Mouse (Mus musculus) midbrain, embryonic 13.5 days (tissue): ENCODE measurements around the gene Csrnp1. TPM values are rescaled to one million over a fixed set of nuclear protein-coding genes. Genes with fewer than 3 reads are reported as not detected.

Experiments used
- ATAC-seq: fragments of 200-750 bp; cut with Nextera tagmentation; 2 replicates; pipeline ENCODE4 v1.8.0; 2017; ENCODE audit warnings: mild to moderate bottlenecking, moderate TSS enrichment, moderate library complexity
- H3K27ac ChIP-seq: fragments of 300-500 bp; sonication (generic); 2 replicates; pipeline ENCODE4 v1.5.1; 2015; ENCODE audit warnings: inconsistent platforms, mild to moderate bottlenecking, moderate library complexity
- H3K27me3 ChIP-seq: fragments of 300-500 bp; sonication (generic); 2 replicates; pipeline ENCODE4 v1.6.1; 2015; ENCODE audit warnings: mild to moderate bottlenecking, inconsistent platforms
- H3K36me3 ChIP-seq: fragments of 300-500 bp; sonication (generic); 2 replicates; pipeline ENCODE4 v1.6.1; 2015; ENCODE audit warnings: mild to moderate bottlenecking, inconsistent platforms
- H3K4me1 ChIP-seq: fragments of 300-500 bp; sonication (generic); replicated peaks from 2 replicates; pipeline ENCODE4 v1.6.1; 2015; ENCODE audit warnings: inconsistent platforms
- H3K4me2 ChIP-seq: fragments of 300-500 bp; sonication (generic); replicated peaks from 2 replicates; pipeline ENCODE4 v1.6.1; 2015; ENCODE audit warnings: moderate library complexity, mild to moderate bottlenecking, inconsistent platforms
- H3K4me3 ChIP-seq: fragments of 300-500 bp; sonication (generic); replicated peaks from 2 replicates; pipeline ENCODE4 v1.5.1; 2015; ENCODE audit warnings: mild to moderate bottlenecking, inconsistent platforms
- H3K9ac ChIP-seq: fragments of 300-500 bp; sonication (generic); replicated peaks from 2 replicates; pipeline ENCODE4 v1.6.1; 2015; ENCODE audit warnings: mild to moderate bottlenecking, inconsistent platforms
- H3K9me3 ChIP-seq: fragments of 300-500 bp; sonication (generic); 2 replicates; pipeline ENCODE4 v1.6.1; 2016; ENCODE audit warnings: mild to moderate bottlenecking, inconsistent platforms
- WGBS: fragments of 180-500 bp; shearing (Covaris S2); methylation state at CpG from one replicate; pipeline ENCODE4 v1.1.7; 2015; 5-methylcytosine and 5-hydroxymethylcytosine counted together
- polyA plus RNA-seq: library from polyadenylated mRNA; unstranded; fragments of >200 nt; fragmentation: Nextera tagmentation; extraction: Ambion mirVana; gene quantifications from 2 replicates; pipeline ENCODE4 v1.2.1, GENCODE M21; 2015

Csrnp1 gene
- polyA plus RNA-seq, 1 experiment from 2014 or later = 1.1 TPM

DNA sequence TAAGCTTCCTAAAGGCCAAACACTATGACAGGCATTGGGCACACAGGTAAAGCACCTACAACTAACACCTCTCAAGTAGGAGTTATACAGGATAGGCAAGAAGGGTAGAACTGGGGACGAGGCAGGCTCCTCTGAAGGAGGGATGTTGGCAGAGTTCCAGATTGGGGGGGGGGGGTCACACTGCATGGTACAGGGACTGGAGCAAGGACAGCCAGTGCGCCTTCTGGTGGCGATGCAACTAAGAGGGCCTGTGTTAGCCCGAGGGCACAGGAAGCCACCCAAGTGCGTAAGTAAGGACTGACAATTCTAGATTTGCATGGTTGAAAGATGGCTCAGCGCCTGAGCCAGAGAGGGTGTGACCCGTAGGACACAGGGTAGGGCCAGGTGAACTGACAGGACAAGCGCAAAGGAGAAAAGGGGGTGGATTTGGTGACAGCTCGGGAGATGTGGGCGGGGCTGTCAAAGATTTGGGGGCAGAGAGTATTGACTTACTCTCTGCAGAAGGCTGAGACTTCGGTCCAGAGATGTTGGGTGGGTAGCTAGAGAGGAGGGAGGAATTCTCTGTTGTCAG, 2.1 kb downstream of the Csrnp1 start:
- no peak overlapping the region for H3K9ac ChIP-seq
- no peak overlapping the region for H3K27ac ChIP-seq
- H3K36me3 ChIP-seq = no peaks in the 10 kb centered on the region
- peak; percentile 51 for ATAC-seq
- H3K27me3 ChIP-seq = peaks cover 48% of the 10 kb centered on the region
- 5% methylated on average over 11 of the region's 11 CpGs for WGBS
- H3K4me3 ChIP-seq = peak overlapping the region; percentile 58
- H3K9me3 ChIP-seq = no peaks in the 10 kb centered on the region
- H3K4me2 ChIP-seq = peak overlapping the region; percentile 87
- H3K4me1 ChIP-seq = peaks cover 53% of the 10 kb centered on the region

DNA sequence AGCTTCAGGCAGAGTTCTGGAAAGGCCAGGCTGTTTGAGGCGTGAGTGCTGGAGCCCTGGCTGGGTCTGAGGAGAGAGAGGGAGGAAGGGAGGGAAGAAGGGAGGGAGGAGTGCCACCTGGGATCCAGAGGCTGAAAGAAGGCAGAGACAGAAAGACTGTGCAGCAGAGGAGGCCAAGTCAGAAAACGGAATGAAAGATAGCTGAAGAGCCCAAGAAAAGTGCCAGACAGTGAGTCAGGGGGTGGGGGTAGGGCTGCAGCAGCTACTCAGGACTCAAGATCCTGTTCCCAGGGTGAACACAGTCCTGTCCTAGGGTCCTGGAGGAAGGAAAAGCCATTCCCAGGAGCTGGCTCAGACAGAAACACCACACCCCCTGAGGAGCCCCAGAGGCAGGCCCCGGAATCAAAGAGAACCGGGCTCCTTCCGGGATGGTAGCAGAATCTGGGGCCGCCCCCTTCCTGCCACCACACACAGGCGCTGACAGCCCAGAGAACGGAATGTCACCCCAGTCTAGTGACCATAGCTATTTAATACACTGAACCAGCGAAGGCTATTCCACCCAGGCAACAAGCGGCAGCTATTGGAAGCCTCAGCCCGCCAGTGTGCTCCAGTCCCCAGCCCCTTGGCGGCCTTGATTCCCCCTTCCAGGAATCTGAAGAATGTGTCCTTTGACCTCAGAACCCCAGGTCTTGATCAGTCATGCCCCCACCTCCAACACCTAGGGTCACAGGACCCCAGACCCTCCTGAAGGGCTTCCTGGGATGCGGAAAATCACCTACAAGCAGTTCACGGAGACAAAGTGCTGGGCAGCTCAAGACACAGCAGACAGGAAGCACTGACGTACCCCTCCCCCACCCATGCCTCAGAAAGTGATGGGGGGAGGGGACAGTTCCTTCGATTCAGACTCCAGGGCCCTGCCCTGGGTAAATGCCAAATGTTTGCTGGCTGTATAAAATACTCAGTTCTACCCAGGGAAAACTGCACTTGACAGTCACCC, 3.0 kb downstream of the Csrnp1 start:
- peaks cover 53% of the 10 kb centered on the region for H3K4me1 ChIP-seq
- peak overlapping the region; percentile 22 for H3K4me3 ChIP-seq
- H3K9me3 ChIP-seq = no peaks in the 10 kb centered on the region
- no peaks in the 10 kb centered on the region for H3K36me3 ChIP-seq
- ATAC-seq = peak; percentile 46; the same call in 1 of the 2 replicates
- H3K4me2 ChIP-seq = peak overlapping the region; percentile 87
- 2% methylated on average over 16 of the region's 16 CpGs for WGBS
- 0 out of 2 replicates have a peak overlapping the region, but pooled peaks have one; percentile 28 for H3K9ac ChIP-seq
- peaks cover 46% of the 10 kb centered on the region for H3K27me3 ChIP-seq
- H3K27ac ChIP-seq = peak overlapping the region; percentile 62

DNA sequence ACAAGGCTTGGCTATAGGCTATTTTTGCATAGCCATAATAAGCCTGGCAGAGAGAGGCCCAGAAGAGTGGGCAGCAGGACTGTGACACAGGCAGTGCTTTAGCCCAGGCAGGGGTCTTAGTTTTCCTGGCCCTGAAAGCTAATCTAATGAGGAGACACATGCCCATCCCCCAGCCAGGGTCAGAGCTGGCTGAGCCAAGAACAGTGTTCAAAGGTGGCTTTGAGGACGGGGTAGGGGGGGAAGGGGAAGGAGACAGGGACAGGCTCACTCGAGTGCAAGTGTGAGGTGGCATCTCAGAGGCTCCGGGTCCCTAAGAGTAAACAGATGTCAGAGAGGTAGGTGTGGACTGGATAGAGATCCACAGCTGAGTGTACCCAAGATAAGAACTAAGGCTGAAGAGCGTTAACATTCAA, 3.7 kb downstream of the Csrnp1 start:
- Histone ChIP-seq H3K9ac (0 out of 2 replicates have a peak overlapping the region, but pooled peaks have one; percentile 7), H3K36me3 (no peaks in the 10 kb centered on the region), H3K4me2 (peak overlapping the region; percentile 87; the same call in 1 of the 2 replicates), H3K9me3 (no peaks in the 10 kb centered on the region), H3K27ac (peak overlapping the region; percentile 62; the same call in 1 of the 2 replicates), H3K4me3 (no peak overlapping the region), H3K4me1 (peaks cover 53% of the 10 kb centered on the region), H3K27me3 (peaks cover 46% of the 10 kb centered on the region)
- WGBS = 6% methylated on average over 4 of the region's 4 CpGs
- no peak for ATAC-seq

DNA sequence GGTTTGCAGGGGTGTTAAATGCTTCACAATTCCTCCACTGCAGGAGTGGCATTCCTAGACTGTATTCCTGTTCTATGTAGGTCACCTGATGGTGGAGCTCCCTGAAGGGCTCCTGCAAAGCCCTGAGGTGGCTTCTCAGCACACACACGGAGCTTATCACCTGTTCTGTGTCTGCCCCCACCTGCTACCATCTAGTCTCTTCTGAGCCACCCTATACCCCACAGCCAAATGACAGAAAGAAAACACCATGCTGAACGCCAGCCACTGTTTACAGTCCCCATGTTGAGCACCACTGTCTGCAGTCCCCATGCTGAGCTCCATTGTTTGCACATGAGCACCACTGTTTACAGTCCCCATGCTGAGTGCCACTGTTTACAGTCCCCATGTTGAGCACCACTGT, 4.7 kb downstream of the Csrnp1 start:
- no peaks in the 10 kb centered on the region for H3K36me3 ChIP-seq
- no peak overlapping the region for H3K27ac ChIP-seq
- no peak overlapping the region for H3K4me3 ChIP-seq
- ATAC-seq = no peak
- no peak overlapping the region for H3K4me2 ChIP-seq
- H3K4me1 ChIP-seq = peaks cover 53% of the 10 kb centered on the region
- H3K9me3 ChIP-seq = no peaks in the 10 kb centered on the region
- peaks cover 38% of the 10 kb centered on the region for H3K27me3 ChIP-seq
- H3K9ac ChIP-seq = no peak overlapping the region
- WGBS = 55% methylated on average over 2 of the region's 2 CpGs

DNA sequence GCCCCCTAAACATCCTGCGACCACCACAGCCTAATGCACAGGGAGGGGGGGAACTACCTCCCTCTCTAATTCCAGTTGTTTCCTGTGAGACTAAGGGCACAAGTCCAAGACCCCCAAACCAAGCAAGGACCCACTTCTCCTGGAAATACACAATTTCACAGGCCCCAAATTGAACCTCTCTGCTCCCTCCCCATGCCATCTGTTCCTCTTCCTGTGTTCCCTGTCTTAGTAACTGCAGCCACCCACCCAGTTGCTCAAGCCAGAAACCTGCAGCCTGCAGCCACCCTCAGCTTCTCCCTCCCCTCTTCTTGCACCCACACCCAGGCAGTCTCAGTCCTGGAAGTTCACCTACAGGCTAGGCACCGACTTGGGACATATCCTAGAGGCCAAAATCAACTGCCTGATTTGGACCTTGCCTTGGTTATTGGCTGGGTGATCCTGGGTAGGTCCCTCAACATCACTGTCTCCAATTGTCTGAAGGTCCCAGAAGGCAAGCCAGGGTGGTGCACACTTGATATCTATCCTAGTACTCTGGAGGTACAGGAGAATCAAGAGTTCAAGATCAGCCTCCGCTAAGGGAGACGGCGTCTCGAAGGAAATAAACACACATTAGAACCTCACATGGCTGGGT, 5.5 kb downstream of the Csrnp1 start:
- no peaks in the 10 kb centered on the region for H3K9me3 ChIP-seq
- H3K9ac ChIP-seq = no peak overlapping the region
- ATAC-seq = no peak
- H3K4me2 ChIP-seq = no peak overlapping the region
- H3K4me1 ChIP-seq = peaks cover 48% of the 10 kb centered on the region
- no peaks in the 10 kb centered on the region for H3K36me3 ChIP-seq
- WGBS = 88% methylated on average over 6 of the region's 6 CpGs
- peaks cover 30% of the 10 kb centered on the region for H3K27me3 ChIP-seq
- H3K4me3 ChIP-seq = no peak overlapping the region
- H3K27ac ChIP-seq = no peak overlapping the region

DNA sequence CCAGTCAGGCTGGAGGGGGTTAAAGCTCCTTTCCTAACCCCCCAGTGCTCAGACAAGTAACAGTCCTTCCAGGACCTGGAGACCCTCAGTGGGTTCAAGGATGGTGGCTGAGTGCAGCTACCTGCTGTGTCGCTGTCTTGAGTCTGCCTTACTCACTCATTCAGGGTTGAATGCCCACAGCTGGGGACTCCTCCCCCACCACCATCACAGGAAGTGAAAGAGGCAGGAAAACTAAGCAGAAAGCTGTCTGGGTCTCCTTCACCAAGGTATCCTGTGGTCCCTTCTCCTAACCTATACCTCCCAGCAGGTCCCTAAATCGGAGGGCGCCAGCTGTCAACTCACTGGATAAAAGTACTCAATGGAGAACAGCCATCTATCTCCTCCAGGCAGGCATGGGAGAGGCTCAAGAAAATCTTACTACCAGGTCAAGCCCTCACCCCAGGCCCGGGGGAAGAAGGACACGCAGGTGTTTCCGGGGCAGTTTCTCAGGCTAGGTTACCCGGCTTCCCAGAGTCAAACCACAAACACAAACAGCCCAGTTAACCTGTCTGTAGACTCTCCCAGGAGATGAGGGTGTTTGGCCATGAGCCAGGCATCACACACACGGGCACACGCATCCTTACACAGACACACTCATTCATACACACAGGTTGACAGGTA, 6.2 kb downstream of the Csrnp1 start:
- 53% methylated on average over 9 of the region's 9 CpGs for WGBS

DNA sequence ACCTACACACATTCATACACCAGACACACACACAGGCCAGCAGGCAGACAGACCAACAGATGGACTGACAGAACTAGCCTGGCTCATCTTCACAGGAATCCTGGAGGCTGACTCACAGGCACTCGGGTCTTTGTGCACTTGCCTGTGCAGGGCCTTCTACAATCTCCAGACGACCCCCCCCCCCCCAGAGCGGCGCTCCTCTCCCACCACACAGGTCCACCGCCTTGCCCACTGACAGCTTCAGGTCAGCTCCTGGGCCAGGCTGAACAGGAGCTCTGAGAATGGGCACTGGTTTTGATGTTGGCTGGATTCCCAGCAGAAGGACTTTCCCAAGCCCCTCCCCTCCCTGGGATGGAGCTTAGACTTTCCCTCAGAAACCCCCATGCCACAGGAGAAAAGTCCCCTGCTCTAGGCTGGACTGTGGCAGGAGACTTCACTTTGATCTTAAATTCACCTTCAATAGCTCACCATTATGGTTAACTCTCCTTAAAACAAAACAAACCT, 6.8 kb downstream of the Csrnp1 start:
- H3K9ac ChIP-seq = no peak overlapping the region
- H3K4me3 ChIP-seq = no peak overlapping the region
- no peak overlapping the region for H3K4me2 ChIP-seq
- H3K36me3 ChIP-seq = no peaks in the 10 kb centered on the region
- WGBS = 51% methylated on average over 5 of the region's 5 CpGs
- peaks cover 35% of the 10 kb centered on the region for H3K4me1 ChIP-seq
- ATAC-seq = no peak
- peaks cover 16% of the 10 kb centered on the region for H3K27me3 ChIP-seq
- no peak overlapping the region for H3K27ac ChIP-seq
- H3K9me3 ChIP-seq = no peaks in the 10 kb centered on the region

More for the DNA sequence above, 6.2 kb downstream of the Csrnp1 start:
- Histone ChIP-seq H3K27me3 (peaks cover 23% of the 10 kb centered on the region), H3K27ac (no peak overlapping the region), H3K9me3 (no peaks in the 10 kb centered on the region), H3K4me2 (no peak overlapping the region), H3K4me1 (peaks cover 42% of the 10 kb centered on the region), H3K4me3 (no peak overlapping the region), H3K9ac (no peak overlapping the region), H3K36me3 (no peaks in the 10 kb centered on the region)
- ATAC-seq = no peak

DNA sequence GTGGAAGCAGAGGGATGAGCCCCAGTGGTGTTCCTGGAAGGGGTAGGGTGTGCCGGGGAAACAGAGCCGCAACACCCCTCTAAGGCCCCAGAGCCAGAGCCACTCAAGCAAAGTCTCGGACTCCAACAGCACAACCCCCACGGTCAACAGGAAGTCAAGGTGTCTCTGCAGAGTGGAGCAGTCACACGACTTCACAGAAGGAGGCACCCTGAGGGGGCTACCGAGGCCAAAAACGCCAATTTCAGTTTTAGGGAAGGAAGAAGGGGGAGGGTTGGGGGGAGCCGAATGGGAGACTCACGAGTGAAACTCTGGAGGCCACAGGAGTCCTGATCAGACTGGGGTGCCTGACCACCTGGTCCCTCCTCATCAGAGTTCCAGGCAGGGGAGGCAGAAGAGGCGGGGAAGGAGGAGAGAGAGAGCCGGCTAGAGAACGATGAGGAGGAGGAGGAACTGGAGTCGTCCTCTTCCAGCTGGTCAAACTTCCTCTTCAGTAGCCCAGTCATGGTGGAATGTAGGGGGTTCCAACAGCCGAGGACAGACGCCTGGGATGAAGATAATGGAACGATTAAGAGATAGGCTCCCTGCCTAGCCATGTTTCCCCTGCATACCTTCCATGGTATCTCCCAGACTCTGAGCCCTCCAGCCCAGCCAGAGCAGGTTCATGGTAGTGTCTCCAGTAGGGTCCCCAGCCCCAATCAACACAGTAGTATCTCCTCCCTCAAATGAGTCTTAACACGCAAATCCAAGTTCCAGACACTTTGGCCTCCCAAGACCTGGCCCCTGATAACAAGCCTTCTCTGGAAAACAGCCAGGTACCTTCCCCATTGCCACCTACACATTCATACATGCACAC, 7.5 kb downstream of the Csrnp1 start:
- no peak for ATAC-seq
- 68% methylated on average over 17 of the region's 17 CpGs for WGBS
- no peak overlapping the region for H3K9ac ChIP-seq
- H3K27ac ChIP-seq = no peak overlapping the region
- H3K4me1 ChIP-seq = peaks cover 28% of the 10 kb centered on the region
- H3K9me3 ChIP-seq = no peaks in the 10 kb centered on the region
- no peaks in the 10 kb centered on the region for H3K36me3 ChIP-seq
- H3K4me3 ChIP-seq = no peak overlapping the region
- H3K27me3 ChIP-seq = peaks cover 12% of the 10 kb centered on the region; the same call in 1 of the 2 replicates
- no peak overlapping the region for H3K4me2 ChIP-seq

DNA sequence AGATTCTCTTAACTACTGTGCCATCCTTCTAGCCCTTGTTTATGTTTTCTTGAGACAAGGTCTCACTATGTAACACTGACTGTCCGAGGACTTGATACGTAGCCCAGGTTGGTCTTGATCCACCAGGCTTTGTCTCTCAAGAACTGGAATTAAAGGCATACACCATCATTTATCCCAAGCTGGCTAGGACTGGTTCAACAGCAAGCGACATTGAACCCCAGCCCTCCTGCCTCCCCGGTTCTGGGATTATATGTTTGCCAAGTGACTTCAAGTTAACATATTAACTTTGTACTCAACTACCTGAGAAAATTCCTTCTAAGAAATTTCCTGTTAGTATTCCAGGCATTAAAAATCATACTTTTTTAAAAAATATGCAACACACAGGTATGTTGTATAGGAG, 9.2 kb downstream of the Csrnp1 start:
- no peak for ATAC-seq
- H3K9ac ChIP-seq = no peak overlapping the region
- 95% methylated on average over 4 of the region's 4 CpGs for WGBS
- H3K27me3 ChIP-seq = peaks cover 9% of the 10 kb centered on the region; the same call in 1 of the 2 replicates
- peaks cover 23% of the 10 kb centered on the region for H3K4me1 ChIP-seq
- H3K36me3 ChIP-seq = no peaks in the 10 kb centered on the region
- no peak overlapping the region for H3K27ac ChIP-seq
- no peak overlapping the region for H3K4me3 ChIP-seq
- no peaks in the 10 kb centered on the region for H3K9me3 ChIP-seq
- no peak overlapping the region for H3K4me2 ChIP-seq

DNA sequence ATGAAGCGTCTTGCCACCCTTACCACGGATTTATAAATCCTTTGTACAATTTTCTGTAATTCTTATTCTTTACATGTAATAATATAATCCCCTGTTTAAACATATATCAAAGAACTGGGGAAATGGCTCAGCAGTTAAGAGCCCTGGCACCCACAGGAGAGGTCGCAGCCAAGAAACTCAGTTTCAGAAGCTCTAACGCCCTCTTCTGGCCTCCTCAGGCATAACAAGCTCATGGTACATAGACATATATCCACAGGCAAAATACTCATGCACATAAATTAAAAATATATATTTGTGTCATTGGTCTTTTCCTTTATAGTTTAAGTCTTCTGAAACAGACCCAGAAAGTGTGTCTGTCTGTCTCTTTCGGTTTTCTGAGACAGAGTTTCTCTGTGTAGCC, 9.8 kb downstream of the Csrnp1 start:
- WGBS = 79% methylated on average over 5 of the region's 5 CpGs

More for the DNA sequence above, 9.8 kb downstream of the Csrnp1 start:
- Histone ChIP-seq H3K27me3 (peaks cover 4% of the 10 kb centered on the region; the same call in 1 of the 2 replicates), H3K27ac (no peak overlapping the region), H3K4me1 (peaks cover 23% of the 10 kb centered on the region), H3K9ac (no peak overlapping the region), H3K4me2 (no peak overlapping the region), H3K9me3 (no peaks in the 10 kb centered on the region), H3K36me3 (no peaks in the 10 kb centered on the region), H3K4me3 (no peak overlapping the region)
- ATAC-seq = no peak
